Mouse (Mus musculus): ENCODE measurements around the gene Nacc2.

Gene Nacc2

GRCm38 (mm10) chr2:26139034-26139544 lies 16.1 kb upstream of the Nacc2 start:
- DNase-seq = peak; percentile 29

- peak; percentile 61 for DNase-seq
Observed at GRCm38 (mm10) chr2:26138252-26139033, 15.4 kb upstream of the Nacc2 start.

DNA sequence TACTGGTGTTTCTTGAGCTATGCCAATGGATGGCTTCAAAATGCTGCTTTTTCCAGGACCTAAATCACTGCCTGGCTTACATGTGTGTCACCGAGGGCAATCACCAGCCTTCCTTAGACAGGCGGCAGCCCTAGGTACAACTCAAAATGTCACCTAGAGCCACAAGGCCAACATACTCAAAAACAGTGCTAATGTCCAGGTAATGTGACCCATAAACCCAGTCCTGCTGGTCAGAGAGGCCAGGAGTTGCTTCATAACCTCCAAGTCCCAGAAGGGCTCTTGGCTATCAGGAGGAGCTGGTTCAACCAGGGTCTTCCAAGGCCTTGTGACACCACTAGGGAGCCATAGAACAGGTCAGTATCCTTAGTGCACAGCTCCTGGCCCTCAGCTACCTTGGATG lies 11.6 kb upstream of the Nacc2 start:
- DNase-seq = no peak

- peak; percentile 92 for DNase-seq
Observed at GRCm38 (mm10) chr2:26132628-26133551, 9.9 kb upstream of the Nacc2 start.

GRCm38 (mm10) chr2:26131327-26131726 lies 8.3 kb upstream of the Nacc2 start:
- DNase-seq = no peak

DNA sequence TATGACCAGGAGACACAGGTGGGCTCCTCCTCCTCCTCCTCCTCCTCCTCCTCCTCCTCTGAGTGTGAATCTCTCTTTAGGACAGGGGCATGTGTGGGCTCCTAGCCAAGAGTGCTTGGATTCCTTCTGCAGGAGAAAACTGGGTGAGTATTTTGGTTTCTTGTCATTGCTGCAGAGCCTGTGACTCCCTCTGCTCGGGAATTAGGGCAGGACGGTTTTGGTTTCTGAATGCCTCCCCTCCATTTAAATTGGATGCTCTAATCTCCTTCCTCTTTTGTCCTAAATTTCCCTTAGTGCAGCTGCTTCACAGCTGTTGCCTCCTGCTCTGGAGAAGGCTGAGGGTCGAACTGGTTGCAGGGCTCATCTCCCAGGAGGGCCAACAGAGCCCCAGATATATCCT lies 6.9 kb upstream of the Nacc2 start:
- DNase-seq = no peak

- no peak for DNase-seq
Observed at GRCm38 (mm10) chr2:26129346-26129745, 6.3 kb upstream of the Nacc2 start.

- peak; percentile 75 for DNase-seq
Observed at GRCm38 (mm10) chr2:26122171-26123078, 595 bp downstream of the Nacc2 start.

GRCm38 (mm10) chr2:26121541-26122083 lies 1.4 kb downstream of the Nacc2 start:
- no peak for DNase-seq

DNA sequence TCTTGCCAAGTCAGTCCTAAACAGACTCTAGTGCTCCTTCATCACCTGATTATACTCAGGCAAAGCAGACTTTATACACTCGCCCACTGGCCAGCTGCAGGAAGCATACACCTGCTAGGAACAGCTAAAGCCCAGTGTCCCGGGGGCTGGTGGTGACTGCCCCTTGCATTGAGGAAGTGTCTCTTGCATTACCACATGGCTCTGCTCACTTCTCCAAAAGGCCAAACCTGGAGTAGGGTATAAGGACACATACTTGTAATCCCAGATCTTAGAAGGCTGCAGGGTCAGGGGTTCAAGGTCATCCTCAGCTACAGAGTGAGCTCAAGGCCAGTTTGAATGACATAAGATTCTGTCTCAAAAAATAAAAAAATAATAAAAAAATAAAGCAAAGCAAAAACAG lies 3.4 kb downstream of the Nacc2 start:
- no peak for DNase-seq

DNA sequence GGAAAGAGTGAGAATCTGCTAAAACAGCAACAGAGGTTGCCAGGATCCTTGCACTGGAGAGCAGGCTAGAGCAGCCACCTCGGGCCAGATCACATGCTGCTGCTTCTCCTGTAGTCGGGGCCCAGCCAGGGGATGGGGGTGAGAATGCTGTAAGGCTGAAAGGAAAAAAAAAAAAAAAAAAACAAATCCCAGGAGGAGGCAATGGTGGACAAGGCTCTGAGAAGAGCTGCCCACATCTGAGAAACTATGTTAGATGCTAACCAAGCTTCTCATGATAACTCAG lies 3.8 kb downstream of the Nacc2 start:
- DNase-seq = no peak

GRCm38 (mm10) chr2:26118584-26119309 lies 4.3 kb downstream of the Nacc2 start:
- peak; percentile 70 for DNase-seq

GRCm38 (mm10) chr2:26117580-26117979 lies 5.4 kb downstream of the Nacc2 start:
- no peak for DNase-seq

DNA sequence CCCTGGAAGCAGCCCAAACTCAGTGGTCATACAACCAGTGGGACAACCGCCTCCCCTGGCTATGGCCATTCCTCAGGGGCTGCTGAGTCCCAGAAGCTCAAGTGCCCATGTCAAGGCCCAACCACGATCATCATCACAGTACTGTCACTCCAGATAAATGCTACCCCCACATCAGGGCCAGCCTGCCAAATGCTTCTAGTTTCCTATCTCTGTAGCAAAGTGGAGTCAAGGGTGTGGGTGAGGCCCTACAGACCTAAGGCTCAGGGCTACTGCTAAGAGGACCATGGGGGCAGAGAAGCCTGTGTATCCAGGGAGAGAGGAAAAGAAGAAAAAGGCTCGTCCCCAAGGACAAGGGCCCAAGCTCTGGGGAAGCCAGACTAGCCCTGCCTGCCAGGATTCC lies 6.5 kb downstream of the Nacc2 start:
- no peak for DNase-seq

GRCm38 (mm10) chr2:26115215-26115614 lies 7.8 kb downstream of the Nacc2 start:
- DNase-seq = no peak

GRCm38 (mm10) chr2:26108237-26108636 lies 14.8 kb downstream of the Nacc2 start:
- DNase-seq = no peak

DNA sequence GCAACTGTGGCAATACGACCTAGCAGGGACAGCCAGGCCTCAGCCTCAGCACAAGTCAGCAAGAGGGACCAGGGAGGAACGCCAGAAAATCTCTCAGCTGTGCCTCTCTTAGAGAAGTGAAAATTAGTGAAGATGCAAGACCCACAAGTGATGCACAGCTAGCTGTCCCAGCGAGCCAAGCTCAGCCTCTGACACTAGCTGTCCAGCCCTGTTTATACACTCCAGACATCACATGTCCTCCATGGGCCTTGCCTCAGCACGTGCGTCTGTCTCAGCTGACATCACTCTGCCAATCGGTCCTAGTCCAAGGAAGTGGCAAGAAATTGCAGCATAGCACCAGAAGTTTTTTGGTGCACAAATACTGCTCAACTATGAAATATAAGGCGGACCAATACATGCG lies 16.0 kb downstream of the Nacc2 start:
- no peak for DNase-seq

DNA sequence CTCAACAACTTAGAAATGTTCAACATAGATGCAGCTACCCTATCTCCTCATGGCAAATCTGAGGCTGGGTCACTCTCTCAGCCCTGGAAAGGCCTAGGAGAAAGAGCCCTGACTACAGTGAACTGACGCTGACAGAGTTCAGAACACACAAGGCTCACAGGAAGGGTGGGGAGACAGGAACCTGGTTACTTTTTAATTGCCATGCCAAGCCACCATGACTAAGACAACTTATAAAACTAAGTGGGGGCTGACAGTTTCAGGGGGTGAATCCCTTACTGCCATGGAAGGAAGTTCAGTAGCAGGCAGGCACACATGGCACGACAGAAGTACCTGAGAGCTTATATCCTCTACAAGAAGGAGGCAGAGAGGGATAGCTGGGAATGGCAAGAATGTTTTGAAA lies 16.8 kb downstream of the Nacc2 start:
- no peak for DNase-seq

DNA sequence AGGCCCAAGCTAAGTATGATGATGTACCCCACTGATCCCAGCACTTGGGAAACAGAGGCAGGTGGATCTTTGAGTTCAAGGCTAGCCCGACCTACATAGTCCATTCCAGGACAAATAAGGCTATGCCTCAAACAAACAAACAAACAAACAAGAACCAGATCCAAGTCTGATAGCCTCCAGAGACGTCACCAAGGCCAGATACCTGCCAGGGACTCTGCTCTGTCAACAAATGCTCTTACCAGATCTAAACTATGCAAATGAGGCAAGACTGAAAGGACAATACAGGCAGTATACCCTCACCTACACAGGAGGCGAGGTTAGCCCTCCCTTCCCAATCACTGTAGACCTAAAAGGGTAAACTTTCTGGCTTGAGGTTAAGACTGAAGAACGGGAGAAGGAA lies 22.7 kb downstream of the Nacc2 start:
- DNase-seq = no peak

GRCm38 (mm10) chr2:26099851-26100250 lies 23.2 kb downstream of the Nacc2 start:
- DNase-seq = no peak

DNA sequence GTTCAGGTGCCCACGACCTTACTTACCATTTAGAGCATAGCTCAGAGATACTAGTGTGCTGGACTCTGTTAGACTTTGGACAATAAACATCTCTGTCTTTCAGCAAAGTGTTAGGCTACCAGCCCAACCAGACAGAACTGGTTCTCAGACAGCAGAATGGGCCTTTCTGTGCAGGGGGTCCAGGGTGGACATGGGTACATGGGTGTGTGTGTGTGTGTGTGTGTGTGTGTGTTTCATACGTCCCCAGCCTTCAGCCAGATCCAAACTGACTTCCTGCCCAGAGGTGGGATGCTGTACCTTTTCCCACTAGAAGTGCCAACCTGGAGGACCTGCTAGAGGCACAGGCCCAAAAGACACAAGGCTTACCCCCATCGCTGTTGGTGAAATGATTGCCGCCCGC lies 23.8 kb downstream of the Nacc2 start:
- DNase-seq = no peak

DNA sequence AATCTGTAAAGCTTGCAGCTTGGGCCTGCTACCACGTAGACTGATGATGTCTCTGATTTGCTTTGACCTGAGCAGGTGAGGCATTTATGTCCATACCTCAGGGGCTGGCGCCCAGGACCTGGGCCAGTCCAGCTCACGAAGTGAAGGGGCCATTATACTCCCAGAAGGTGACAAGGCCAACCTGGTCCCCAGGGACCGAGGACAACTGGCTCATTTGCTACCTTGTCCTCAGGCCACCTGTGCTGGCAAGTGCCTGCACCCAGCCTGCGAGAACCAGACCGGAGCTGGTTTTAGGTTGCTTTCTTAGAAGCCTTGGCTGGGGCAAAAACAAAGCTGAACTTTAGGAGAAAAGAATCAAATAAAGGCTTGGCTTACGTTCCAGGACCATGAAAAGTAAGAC lies 29.1 kb downstream of the Nacc2 start:
- DNase-seq = peak; percentile 82

All from kidney, adult 11 months (tissue).